Mouse (Mus musculus) left cerebral cortex, adult 2 months (tissue): Measurements from ENCODE around the gene Stard13. TPM values are rescaled to one million over a fixed set of nuclear protein-coding genes. Genes with fewer than 3 reads are reported as not detected.

Source experiments
- DNase-seq, 2 experiments: peaks; one replicate each; pipeline ENCODE4 v3.0.0; 2021 to 2022; ENCODE audit warnings: low spot score in 2 of 2, mixed read lengths in 1 of 2; ENCODE audit errors: extremely low spot score in 1 of 2
- H3K27ac ChIP-seq: fragments of 200-600 bp; 2 replicates; pipeline ENCODE4 v1.8.1; 2022
- H3K4me3 ChIP-seq: fragments of 200-600 bp; 2 replicates; pipeline ENCODE4 v1.8.1; 2022
- CTCF ChIP-seq: fragments of 200-600 bp; IDR thresholded peaks from 2 replicates; pipeline ENCODE4 v1.8.1; 2022; ENCODE audit warnings: antibody characterized with exemption, mild to moderate bottlenecking, moderate library complexity
- intact Hi-C: fragments of 180-260 bp; cut with DNase I; formaldehyde crosslinking; loops from one replicate; pipeline ENCODE4 v1.15.1; 2025
- total RNA-seq, 2 experiments: library from RNA; stranded (reverse); gene quantifications; 2 replicates each; pipeline ENCODE4 v1.2.3; 2021

Stard13 gene
- total RNA-seq, 2 experiments from 2014 or later = 10.6 to 18.4 TPM

GRCm38 (mm10) chr5:151018959-151019358 is 214.7 kb downstream of the Stard13 start:
- no peak overlapping the region for H3K4me3 ChIP-seq
- no peak overlapping the region for H3K27ac ChIP-seq
- intact Hi-C loops = loop anchor here (10.0 kb wide), 1 partner anchor 204 kb away; no protein-coding TSS in a partner anchor
- TF ChIP-seq CTCF = no peak
- no peak for DNase-seq

- H3K27ac ChIP-seq = no peak overlapping the region
- intact Hi-C loops = loop anchor here (10.0 kb wide), 1 partner anchor 204 kb away; no protein-coding TSS in a partner anchor
- TF ChIP-seq CTCF = no peak
- DNase-seq = no peak
- H3K4me3 ChIP-seq = no peak overlapping the region
These were observed 215.2 kb downstream of the Stard13 start for GRCm38 (mm10) chr5:151018450-151018849.

DNA sequence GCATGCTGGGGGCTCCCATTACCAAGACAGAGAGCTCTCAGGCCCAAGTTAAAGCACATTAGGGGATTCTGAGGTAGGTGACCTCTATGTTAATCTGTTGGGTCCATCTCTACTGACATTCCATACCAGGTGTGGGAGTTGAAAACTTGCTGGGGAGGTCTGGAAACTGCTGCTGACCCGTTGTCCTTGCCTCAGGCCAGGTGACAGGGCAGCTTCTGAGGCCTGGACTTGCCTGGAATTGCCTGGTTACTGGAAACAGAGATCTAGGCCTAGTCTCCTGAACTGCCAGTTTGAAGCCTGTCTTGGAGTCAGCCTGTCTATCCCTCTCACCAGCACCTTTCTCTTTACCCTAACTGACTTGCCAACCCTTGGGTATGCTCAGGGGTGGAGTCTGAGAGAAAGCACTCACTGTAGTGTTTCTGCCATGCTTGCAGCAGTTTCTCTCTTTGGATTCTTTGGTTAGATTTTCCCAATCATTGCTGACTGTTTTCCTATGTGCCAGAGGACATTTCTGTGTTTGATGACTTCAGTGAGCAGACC is 229.3 kb downstream of the Stard13 start:
- Histone ChIP-seq H3K27ac (no peak overlapping the region), H3K4me3 (no peak overlapping the region)
- no peak for TF ChIP-seq CTCF
- intact Hi-C loops = no loop called here
- DNase-seq = no peak

DNA sequence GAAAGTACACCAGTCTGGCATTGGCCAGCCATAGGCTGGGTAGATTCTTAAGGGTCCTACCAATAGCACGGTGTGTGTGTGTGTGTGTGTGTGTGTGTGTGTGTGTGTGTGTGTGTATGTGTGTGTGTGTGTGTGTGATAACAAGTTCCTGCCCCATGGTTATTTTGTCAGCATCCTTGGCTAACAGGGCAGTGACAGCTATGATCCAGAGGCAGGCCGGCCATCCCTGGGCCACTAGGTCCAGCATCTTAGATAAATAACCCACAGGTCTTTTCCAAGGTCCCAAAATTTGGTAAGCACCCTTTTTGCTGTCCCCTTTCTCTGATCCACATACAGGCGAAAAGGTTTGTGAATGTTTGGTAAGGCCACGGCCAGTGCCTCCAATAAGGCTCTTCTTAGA is 231.6 kb downstream of the Stard13 start:
- TF ChIP-seq CTCF = no peak
- no peak overlapping the region for H3K4me3 ChIP-seq

GRCm38 (mm10) chr5:151001111-151001510 is 232.5 kb downstream of the Stard13 start:
- intact Hi-C loops = no loop called here
- DNase-seq = no peak
- Histone ChIP-seq H3K4me3 (no peak overlapping the region), H3K27ac (no peak overlapping the region)
- no peak for TF ChIP-seq CTCF

More for the DNA sequence above, 231.6 kb downstream of the Stard13 start:
- no peak overlapping the region for H3K27ac ChIP-seq
- intact Hi-C loops = no loop called here
- DNase-seq = no peak

GRCm38 (mm10) chr5:150996586-150996985 is 237.1 kb downstream of the Stard13 start:
- no peak for TF ChIP-seq CTCF
- Histone ChIP-seq H3K4me3 (no peak overlapping the region), H3K27ac (no peak overlapping the region)
- intact Hi-C loops = no loop called here
- DNase-seq = peak in 1 of 2 experiments; percentile 22

- intact Hi-C loops = no loop called here
- Histone ChIP-seq H3K27ac (no peak overlapping the region), H3K4me3 (no peak overlapping the region)
- DNase-seq = no peak
- TF ChIP-seq CTCF = no peak
These were observed 239.5 kb downstream of the Stard13 start for GRCm38 (mm10) chr5:150994096-150994495.

Other genes with a start within 250 kb of the Stard13 start
- not detected for gene Gm42906, start 194.3 kb upstream of the Stard13 start, total RNA-seq